Mouse (Mus musculus): Measurements from ENCODE around the gene E030018B13Rik.

E030018B13Rik gene

DNA sequence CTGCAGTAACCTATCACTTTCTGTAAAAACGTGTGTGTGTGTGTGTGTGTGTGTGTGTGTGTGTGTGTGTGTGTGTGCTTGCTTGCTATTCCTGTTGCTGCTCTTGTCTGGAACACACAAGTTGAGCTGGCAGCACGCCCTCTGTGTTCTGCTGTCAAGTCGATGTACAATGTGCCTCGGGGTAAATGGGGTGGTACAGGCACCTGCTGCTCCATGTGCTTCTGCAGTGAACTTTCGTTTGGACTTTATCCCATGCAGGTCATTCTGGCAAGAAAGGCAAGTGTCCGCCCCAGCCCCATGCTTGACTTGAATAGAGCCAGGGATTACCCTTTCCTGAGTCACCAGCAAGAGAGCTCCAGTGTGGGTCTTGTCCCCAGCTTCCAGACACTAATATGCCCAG lies 1.0 kb downstream of the E030018B13Rik start:
- no peak for DNase-seq (ENCODE audit: low read depth, low spot score)

DNA sequence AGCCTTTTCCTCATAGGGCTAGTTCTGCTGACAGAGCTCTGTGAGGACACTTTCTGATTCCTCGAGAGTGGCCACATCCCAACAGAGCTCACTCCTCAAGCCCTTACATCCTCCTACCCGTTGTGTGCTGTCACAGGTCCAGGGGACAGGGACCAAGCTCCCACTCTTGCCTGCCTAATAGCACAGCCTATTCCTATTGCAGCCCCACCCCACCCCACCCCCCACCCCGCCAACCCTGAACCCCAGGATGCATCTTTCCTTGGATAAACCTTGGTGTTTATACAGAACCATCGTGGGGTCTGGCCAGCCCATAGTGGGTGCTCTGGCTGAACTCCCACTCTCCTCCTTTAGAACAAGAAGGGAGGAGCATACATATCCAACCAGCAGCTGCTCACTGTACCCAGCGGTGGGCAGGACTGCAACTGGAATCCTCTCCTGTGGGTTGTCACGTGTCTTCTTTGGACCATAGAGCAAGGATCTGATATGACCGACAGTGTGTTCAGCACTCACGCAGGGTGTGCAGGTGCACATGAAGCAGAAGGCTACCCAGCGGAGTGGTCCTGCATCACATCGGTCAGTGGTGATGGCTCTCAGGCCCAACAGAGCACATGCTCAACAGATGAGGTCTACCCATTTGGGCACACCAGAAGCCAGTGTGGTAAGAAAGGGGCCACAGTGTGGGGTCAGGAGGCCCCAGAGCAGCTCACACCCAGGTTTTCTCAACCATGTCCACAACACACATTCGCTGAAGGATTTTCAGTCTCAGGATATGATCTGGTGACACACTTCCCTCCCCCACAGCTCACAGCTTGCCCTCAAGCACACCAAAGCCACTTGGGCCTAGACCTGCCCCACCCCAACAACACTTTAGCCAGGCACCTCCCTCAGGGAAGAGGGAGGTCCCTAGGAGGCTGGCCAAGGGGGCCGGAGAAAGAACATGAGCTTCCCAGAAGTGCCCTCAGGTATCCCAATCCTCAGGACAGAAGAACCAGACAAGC lies 2.4 kb downstream of the E030018B13Rik start:
- DNase-seq (ENCODE audit: low read depth, low spot score), result no peak

- DNase-seq (ENCODE audit: low read depth, low spot score), result no peak
These were observed 5.4 kb downstream of the E030018B13Rik start for GRCm38 (mm10) chr7:63921909-63922562.

DNA sequence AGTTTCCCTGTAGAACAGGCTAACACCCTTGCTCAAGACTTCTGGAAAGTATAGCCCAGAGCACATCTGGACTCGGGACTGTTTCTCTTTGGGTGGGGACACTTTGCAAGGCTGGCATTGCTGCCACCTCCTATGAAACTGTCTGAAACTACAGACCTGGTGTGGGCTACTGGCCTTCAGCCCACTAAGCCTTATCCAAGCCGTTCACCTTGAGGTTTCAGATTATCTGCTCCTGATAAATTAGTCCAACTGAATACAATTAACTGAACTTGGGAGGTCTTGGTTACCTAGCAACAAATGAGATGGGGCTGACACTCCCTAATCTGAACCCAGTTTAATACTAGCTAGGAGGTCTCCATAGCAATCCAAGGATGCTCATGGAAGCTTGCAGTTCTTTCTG lies 5.9 kb downstream of the E030018B13Rik start:
- DNase-seq (ENCODE audit: low read depth, low spot score), result no peak

GRCm38 (mm10) chr7:63922975-63923374 lies 6.3 kb downstream of the E030018B13Rik start:
- no peak for DNase-seq (ENCODE audit: low read depth, low spot score)

GRCm38 (mm10) chr7:63924151-63924550 lies 7.5 kb downstream of the E030018B13Rik start:
- no peak for DNase-seq (ENCODE audit: low read depth, low spot score)

DNA sequence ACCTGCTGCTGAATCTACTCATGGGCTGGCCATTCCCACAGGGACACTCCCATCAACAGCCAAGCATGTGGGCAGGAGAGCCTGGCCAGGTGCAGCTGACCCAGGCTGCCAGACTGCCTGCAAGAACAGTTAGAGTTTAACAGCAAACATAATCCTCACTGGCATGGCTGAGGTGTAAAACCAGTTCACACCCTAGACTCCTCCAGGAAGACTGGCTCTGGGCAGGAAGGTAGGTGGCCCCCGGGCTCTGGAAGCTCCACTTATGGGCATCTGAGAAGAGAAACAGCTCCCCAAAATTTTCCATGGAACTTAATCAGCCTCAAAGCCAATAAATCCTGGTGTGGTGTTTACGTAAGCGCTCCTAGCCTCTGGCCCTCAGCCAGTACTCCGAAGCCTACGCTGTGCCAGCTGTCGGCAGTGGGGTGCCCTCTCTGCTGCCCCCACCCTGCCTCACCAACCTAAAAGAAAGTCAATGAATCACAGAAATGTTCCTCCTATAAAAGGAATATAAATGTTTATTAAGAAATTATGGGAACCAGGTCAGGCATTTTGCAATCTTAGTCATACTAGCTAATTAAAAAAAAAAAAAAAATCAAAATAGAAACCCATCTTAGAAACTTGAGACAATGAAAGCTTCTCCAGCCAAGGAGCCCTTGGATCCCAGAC lies 8.2 kb downstream of the E030018B13Rik start:
- no peak for DNase-seq (ENCODE audit: low read depth, low spot score)

DNA sequence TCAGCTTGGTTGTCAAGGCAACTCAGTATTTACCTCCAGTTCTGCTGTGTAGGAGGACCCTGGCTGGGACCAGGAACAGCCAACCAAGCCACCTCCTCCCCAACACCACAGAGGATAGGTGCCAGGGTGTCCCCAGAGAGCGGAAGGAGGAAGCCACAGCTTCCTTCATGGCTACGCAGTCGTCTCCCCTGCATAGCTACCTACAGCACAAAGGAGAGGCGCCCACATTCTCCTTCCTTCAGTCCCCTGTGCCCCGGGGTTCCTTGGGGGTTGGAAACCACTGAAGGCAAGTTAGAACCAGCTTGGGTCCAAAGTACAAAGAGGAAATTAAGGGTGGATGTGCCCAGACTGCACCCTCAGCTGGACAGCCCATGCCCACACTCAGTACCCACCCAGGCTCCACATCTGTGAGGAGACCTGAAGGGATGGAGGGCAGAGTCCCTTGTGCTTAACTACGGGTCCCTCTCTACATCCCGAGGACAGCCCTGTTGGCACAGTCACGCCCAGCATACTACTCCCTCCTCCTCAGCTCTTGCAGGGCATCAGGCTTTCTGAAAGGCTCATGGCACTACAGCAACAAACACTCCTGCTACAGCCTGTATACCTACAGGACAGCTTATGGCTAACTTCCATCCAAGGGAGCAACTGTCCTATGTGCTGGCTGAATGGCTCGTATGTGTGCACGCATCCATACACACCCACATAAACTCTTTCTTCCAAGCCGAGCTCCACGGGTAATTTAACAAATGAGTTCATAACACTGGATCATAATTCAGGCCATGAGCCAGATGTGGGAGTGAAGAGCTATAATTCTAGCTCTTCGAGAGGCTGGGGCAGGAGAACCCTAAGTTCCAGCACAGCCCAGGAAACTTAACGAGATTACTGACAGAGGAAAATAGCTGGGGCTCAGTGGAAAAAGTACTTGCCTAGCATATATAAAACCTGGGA lies 9.0 kb downstream of the E030018B13Rik start:
- no peak for DNase-seq (ENCODE audit: low read depth, low spot score)

DNA sequence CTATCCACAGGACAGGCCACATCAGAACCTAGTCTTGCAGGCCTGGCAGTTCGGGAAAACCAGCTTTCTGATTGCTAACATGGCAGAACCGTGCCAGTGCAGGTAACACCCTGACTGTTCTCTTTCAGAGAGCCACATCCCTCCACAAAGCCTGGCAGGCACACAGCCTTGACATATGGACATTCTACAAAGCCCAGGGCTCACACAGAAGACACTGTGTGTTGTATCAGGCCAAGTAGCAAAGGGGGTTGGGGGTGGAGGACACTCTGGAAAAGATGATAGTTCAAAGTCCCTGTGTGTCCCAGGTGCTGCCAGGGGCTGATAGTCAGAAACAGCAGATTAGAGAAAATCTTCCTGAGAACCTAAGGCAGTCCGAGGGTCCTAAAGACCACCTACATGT lies 9.8 kb downstream of the E030018B13Rik start:
- DNase-seq (ENCODE audit: low read depth, low spot score), result no peak

DNA sequence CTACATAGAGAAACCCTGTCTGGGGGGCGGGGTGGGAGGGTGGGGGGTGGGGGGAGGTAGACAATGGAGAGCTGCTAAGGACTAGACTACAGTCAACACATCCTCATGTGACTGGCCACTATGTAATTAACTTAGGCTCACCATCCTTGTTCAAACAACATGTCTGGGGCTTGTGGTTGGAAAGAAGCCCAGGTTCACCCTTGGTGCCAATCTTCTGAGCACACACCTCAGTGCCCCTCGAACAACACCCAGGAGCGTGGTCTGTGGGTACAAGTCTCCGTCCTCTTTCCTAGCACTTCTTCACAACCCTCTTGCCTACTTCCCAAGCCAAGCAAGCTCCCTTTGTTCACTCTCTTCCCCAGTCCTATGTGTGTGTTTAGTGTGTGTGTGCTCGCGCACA lies 10.5 kb downstream of the E030018B13Rik start:
- no peak for DNase-seq (ENCODE audit: low read depth, low spot score)

GRCm38 (mm10) chr7:63929080-63929479 lies 12.4 kb downstream of the E030018B13Rik start:
- DNase-seq (ENCODE audit: low read depth, low spot score), result no peak

GRCm38 (mm10) chr7:63930132-63930531 lies 13.5 kb downstream of the E030018B13Rik start:
- DNase-seq (ENCODE audit: low read depth, low spot score), result no peak

DNA sequence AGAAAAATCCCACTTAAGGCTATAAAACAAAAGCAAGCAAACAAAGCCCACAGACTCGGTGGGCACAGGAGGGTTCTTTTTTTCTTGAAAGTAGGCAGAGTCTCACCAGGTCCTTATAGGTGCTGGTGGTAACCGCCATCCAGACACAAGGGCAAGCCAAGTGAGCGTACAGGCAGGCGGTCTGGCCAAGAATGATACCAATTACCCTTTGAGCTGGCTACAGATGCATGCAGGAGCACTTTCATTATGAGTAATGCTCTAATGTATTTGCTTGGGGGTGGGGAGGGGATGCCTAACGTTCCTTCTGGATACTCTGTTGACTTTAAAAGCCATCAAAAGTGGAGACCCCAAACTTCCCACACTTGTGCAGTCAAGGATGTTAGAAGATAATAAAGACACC lies 14.1 kb downstream of the E030018B13Rik start:
- no peak for DNase-seq (ENCODE audit: low read depth, low spot score)

GRCm38 (mm10) chr7:63932461-63932860 lies 15.8 kb downstream of the E030018B13Rik start:
- DNase-seq (ENCODE audit: low read depth, low spot score), result no peak

- no peak for DNase-seq (ENCODE audit: low read depth, low spot score)
These were observed 17.2 kb downstream of the E030018B13Rik start for GRCm38 (mm10) chr7:63933905-63934304.

DNA sequence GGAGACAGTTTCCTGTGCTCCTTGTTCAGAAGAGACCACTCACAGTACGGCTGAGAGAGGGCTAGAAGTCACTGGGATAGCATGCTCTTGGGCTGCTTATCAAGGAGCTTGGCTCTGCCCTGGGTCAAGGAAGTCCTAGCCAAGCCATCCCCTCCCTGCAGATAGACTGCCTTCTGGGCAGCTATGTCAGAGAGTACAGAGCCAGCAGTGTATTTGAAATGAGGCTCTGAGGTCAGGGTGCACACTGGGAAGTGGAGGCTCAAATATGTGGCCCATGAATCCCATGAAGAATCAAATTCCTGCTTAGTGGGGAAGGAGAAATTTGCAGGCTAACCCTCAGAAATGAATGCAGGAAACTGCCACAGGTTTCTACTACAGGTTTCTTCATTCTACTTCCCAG lies 17.9 kb downstream of the E030018B13Rik start:
- DNase-seq (ENCODE audit: low read depth, low spot score), result no peak

DNA sequence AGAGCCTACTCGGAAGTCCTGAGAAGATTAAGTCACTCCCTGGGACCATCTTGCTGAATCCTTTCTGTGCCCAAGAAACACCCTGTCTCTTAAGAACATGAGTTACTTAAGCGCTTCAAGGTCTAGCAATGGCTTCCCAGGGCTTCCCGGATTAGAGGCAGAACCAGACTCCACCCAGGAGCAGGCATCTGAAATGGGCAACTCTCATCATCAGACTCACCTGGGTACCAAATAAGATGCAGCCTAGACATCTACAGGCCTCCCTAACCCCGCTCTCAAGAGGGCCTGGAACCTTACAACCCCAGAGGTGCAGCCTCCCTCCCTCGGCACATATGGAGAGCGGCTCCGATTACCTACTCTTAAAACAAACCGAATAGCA lies 19.1 kb downstream of the E030018B13Rik start:
- DNase-seq (ENCODE audit: low read depth, low spot score), result no peak

DNA sequence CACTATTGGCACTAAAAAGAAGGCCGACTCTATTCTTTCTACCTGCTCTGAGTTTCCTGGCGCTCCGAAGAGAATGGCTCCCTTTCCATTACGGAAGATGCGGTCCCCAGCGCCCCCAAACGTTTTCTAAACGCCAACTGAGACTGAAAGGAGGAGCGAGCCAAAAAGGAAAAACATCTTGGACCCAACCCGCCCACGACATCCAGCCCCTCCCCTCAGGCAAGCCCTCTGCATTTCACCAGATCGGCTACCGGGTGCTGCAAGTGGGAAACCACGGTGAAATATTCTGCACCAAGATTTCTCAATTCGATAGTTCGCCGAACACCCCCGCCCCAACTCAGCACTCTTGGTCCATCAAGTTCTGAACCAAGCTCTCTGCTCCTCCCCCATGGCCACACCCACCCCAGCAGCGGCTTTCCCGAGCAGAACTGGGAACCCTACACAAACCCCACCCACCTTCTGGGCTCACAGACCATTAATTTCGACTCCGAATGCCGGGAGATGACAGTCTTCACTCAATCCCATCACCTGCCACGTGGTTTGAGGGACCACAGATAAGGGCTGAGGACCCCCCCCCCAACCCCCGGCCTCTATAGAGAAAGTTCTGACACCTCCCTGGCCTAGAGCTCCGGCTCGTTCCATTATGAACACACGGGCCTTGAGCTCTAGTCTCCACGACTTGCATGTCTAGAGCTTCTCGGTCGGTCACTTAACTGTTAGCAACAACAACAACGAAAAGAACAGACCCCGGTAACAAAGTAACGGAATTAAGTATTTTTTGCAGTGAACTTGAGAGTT lies 19.7 kb downstream of the E030018B13Rik start:
- no peak for DNase-seq (ENCODE audit: low read depth, low spot score)

DNA sequence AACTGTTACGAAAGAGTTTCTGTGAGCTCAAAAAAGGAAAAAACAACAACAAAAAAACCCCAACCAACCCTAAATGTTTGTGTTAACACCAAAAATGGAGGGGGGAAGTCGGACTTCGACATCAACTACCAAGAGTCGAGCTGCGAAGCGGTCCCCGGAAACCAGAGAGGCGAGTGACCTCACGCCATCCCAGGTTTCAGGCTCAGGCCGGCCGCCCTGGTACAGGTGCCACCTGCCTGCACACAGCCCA lies 20.3 kb downstream of the E030018B13Rik start:
- no peak for DNase-seq (ENCODE audit: low read depth, low spot score)

GRCm38 (mm10) chr7:63937236-63938065 lies 20.8 kb downstream of the E030018B13Rik start:
- DNase-seq (ENCODE audit: low read depth, low spot score), result no peak
